Mouse (Mus musculus) retina, adult 2 months (tissue): ENCODE results near the gene Tespa1.
"Not testable (repeated sequence)": the region's sequence is repeated elsewhere in the genome, so short reads cannot be mapped to it uniquely, and the experiment has no call there.

Experiments
- DNase-seq: peaks from one replicate; pipeline ENCODE4 v3.0.0-alpha.2; 2012; ENCODE audit warnings: low read depth, low spot score

Tespa1 gene

DNA sequence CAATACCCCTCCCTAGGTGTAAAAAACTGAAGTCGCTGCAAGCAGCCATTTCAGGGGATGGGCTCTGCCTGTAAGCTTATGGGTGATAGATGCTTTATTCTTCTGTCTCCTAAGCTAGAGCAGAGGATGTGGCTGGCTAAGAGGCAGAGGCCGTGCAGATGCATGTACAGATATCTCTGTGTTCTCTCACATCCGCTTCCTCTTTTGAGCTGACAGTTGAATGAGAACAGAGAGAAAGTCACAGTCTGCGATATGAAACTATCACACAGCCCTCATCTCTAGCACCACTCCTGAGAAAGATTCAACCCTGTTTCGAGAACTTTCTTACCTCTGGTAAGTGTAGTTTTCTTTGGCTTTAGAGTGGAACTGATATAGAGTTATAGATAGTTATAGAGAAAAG, at the start of gene Tespa1:
Gene Tespa1 (plus strand): TSS at position 234 of the 400 bp plus-strand sequence.
- DNase-seq, result no peak

GRCm38 (mm10) chr10:130275759-130276158, 46.9 kb upstream of the Tespa1 start:
- no peak for DNase-seq

- no peak for DNase-seq
Measured at GRCm38 (mm10) chr10:130276496-130276895, 46.2 kb upstream of the Tespa1 start.

DNA sequence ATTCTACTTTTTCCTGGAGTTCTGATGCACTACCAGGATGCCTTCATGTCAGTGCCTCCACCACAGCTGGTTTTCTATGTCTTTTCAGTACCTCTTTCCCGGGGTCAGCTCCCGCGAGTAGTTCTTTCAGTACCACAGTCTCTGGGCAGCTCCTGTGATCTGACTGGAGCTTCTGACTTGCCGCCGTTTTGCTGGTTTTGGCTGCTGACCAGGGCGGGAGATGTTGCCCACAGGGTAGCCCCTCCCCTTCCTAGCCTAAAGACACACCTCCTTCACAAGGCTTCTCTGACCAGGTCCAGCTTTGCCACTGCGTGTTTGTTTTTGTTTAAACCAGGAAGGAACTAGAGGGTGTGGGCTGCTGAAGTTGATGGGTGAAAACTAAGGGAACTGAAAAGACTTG, 42.6 kb upstream of the Tespa1 start, which contains the start of gene Neurod4:
Gene Neurod4 (minus strand): TSS at position 175 of the 400 bp plus-strand sequence.
- no peak for DNase-seq

GRCm38 (mm10) chr10:130281982-130282449, 40.7 kb upstream of the Tespa1 start:
- no peak for DNase-seq

GRCm38 (mm10) chr10:130287201-130287600, 35.5 kb upstream of the Tespa1 start:
- DNase-seq, result no peak

DNA sequence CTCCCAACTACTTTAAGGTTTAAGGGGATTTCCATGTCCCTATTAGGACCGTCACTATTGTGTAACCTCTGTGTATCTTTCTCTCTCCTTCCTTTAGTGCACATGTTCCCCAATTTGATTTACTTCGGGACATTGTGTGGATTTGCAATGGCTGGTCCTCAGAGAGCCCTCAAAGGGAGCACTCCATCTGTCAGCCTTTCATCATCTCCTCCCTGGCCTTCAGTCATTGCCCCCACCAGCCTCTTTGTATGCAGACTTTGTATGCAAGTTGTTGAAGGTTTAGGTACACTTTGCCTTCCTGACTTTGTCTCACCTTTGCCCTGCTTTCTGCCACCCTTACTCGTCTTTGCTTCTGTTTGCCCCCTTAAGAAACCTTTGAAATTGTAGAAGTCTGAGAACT, 34.7 kb upstream of the Tespa1 start:
- no peak for DNase-seq

- DNase-seq, result no peak
Measured at GRCm38 (mm10) chr10:130293741-130294408, 28.8 kb upstream of the Tespa1 start.

DNA sequence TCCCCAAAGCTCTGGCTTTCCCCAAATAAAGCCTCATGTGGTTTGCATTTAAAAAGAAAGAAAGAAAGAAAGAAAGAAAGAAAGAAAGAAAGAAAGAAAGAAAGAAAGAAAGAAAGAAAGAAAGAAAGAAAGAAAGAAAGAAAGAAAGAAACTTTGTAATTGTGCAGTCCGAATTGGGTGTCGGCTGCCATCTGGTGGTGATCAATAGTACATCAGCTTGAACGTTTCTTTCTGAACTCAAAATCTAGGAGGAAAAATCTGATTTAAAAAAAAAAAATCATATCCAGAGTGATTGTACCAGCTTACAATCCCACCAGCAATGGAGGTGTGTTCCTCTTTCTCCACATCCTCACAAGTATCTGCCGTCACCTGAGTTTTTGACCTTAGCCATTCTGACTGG, 23.9 kb upstream of the Tespa1 start:
- DNase-seq, result not testable (repeated sequence)

DNA sequence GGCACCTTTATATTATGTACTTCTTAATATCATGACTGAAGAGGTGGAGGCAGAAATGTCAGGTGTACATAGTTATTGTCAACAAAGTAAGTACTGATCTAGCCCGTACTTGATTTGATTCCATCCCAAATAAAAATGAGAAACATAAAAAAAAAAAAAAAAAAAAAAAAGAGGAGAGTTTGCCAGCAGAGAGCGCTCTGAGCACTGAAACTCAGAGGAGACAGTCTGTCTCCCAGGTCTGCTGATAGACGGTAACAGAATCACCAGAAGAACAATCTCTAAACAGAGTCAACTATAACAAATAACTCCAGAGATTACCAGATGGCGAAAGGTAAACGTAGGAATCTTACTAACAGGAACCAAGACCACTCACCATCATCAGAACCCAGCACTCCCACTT, 18.5 kb upstream of the Tespa1 start:
- DNase-seq, result not testable (repeated sequence)

DNA sequence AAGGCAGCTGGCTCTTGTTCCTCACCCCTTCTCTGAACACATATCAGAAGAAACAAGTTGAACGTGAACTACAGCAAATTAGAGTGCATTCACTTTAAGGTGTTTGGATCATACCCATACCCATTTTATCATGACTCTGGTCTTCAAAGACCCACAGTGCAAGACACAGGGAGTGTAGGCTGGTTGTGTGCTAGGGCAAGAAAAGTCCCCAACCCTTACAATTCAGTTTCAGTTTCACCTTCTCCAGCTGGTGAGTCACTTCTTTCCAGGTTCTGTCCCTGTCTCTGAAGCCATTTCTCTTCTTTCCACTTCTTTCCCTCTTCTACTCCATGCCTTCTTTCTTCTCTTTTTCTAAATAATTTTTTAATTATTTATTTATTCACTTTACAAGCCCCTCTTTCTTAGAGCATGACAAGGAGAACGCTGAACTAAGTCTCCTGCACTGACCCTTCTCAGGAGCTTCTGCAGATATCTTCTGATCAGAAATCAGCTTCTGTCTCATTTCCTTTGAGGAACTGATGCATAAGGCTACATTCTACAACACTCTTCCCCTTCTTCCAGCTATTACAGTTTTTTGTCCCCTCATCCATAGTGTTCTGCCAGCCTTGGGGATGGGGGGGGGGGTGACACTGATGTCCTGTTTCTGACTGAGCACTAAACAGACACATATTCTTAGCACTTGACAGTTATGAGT, 11.0 kb upstream of the Tespa1 start:
- no peak for DNase-seq

GRCm38 (mm10) chr10:130313531-130313930, 9.1 kb upstream of the Tespa1 start:
- DNase-seq, result no peak

GRCm38 (mm10) chr10:130314110-130314829, 8.4 kb upstream of the Tespa1 start:
- peak; percentile 40 for DNase-seq

DNA sequence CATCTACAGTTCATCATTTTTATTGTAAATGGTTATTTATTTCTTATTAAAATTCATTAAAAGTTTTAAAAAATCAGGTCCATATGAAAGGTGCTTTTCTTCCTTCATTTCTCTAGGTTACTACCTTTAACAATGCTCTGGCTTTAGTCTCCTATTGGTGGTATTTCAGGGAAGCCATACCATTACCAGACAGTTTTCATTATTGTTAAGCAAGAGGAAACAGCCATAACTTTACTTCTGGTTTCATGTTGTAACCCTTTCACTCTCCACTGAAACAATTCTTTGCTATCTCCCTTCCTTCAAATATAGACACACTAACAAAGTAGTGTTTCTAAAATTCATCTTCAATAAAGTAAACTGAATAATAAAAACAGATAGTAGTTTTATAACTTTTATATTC, 6.8 kb upstream of the Tespa1 start:
- no peak for DNase-seq

GRCm38 (mm10) chr10:130318720-130319119, 4.0 kb upstream of the Tespa1 start:
- DNase-seq, result no peak

GRCm38 (mm10) chr10:130320715-130321114, 2.0 kb upstream of the Tespa1 start:
- no peak for DNase-seq

DNA sequence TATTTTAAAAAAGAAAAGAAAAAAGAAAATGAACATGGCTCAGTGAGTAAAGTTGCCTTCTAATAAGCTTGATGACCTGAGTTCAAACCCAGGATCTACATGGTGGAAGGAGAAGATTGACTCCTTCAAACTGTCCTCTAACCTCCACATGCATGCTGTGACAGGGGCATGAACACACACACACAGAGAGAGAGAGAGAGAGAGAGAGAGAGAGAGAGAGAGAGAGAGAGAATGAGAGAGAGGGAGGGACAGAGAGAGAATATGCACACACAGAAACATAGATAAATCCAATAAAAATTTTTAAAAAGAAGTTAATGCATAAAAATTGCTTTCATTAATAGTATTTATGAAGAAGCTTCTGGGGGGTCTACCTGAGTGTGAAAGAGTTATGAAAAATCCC, 608 bp upstream of the Tespa1 start:
- no peak for DNase-seq

DNA sequence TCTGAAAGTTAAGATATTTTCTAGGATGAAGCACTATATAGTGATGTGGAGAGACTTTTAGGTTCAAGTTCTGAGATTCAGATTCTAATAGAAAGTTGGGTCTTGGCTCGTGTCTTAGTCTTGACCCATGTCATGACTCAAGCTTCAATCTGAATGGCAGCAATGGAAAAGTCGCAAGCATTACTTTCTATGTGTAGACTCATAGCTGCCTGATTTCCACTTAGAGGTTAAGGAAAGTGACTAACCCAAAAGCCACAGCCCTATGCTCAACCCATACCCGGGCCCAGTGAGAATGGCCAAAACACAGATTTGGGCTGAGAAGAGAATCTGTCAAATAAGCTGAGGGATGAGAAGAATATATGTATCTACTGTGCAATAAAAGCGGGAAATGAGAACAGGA, 1.6 kb downstream of the Tespa1 start:
- no peak for DNase-seq

GRCm38 (mm10) chr10:130330711-130331110, 8.0 kb downstream of the Tespa1 start:
- no peak for DNase-seq

GRCm38 (mm10) chr10:130336385-130336784, 13.7 kb downstream of the Tespa1 start:
- DNase-seq, result no peak

DNA sequence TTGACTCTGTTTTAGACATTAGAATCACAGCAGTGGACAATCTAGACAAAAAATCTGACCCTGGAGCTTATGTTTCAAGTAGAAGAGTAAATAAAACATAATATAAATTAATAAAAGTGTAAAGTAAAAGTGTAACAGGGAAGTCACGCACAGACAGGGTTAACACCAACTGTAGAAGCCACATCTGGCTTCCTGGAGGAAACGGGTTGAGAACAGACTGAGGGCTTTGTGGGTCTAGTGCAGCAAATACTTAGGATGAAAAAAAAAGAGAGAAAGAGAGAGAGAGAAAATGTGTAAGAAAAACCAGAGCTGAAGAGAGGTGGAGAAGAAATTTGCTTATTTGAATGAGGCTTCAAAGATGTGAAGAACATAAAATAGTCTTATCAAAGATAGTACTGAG, 14.9 kb downstream of the Tespa1 start:
- no peak for DNase-seq

- DNase-seq, result not testable (repeated sequence)
Measured at GRCm38 (mm10) chr10:130340050-130340449, 17.4 kb downstream of the Tespa1 start.
